Mouse (Mus musculus) liver, embryonic 14.5 days (tissue): ENCODE results near the gene Tkfc. TPM values are rescaled to one million over a fixed set of nuclear protein-coding genes. Genes with fewer than 3 reads are reported as not detected.

Experiments
- ATAC-seq: fragments of 200-750 bp; cut with Nextera tagmentation; 2 replicates; pipeline ENCODE4 v1.8.0; 2017; ENCODE audit warnings: moderate number of reproducible peaks, mild to moderate bottlenecking, moderate library complexity; ENCODE audit not compliant: insufficient read depth
- DNase-seq, 3 experiments: peaks; one replicate each; pipeline ENCODE4 v3.0.0-alpha.2; 2012 to 2013; ENCODE audit warnings: low read depth in 3 of 3, low spot score in 3 of 3
- H3K27ac ChIP-seq: fragments of 300-500 bp; sonication (generic); 2 replicates; pipeline ENCODE4 v1.5.1; 2014; ENCODE audit warnings: moderate library complexity, mild to moderate bottlenecking, control low read depth, inconsistent platforms
- H3K27me3 ChIP-seq: fragments of 300-500 bp; sonication (generic); 2 replicates; pipeline ENCODE4 v1.6.1; 2014; ENCODE audit warnings: mild to moderate bottlenecking, low read length, moderate library complexity; ENCODE audit not compliant: control insufficient read depth, insufficient read depth
- H3K36me3 ChIP-seq: fragments of 300-500 bp; sonication (generic); replicated peaks from 2 replicates; pipeline ENCODE4 v1.6.1; 2014; ENCODE audit warnings: low read depth; ENCODE audit not compliant: control insufficient read depth, insufficient read depth
- H3K4me1 ChIP-seq, 2 experiments: fragments of 200-500 bp in 1 of 2; fragments of 300-500 bp in 1 of 2; sonication (generic) in 1 of 2; replicated peaks; 2 replicates each; pipeline ENCODE4 v1.6.1; 2012 to 2014; ENCODE audit warnings: antibody characterized with exemption in 1 of 2, inconsistent platforms in 1 of 2, low read length in 1 of 2; ENCODE audit not compliant: control insufficient read depth in 2 of 2, insufficient read depth in 2 of 2
- H3K4me2 ChIP-seq: fragments of 300-500 bp; sonication (generic); 2 replicates; pipeline ENCODE4 v1.6.1; 2014; ENCODE audit warnings: low read depth, mild to moderate bottlenecking, control low read depth, moderate library complexity
- H3K4me3 ChIP-seq, 2 experiments: fragments of 200-500 bp in 1 of 2; fragments of 300-500 bp in 1 of 2; sonication (generic) in 1 of 2; 2 replicates each; pipeline ENCODE4 v1.5.1; 2012 to 2014; ENCODE audit warnings: low read depth in 2 of 2, low read length in 2 of 2, mild to moderate bottlenecking in 2 of 2, control low read depth in 1 of 2, inconsistent platforms in 1 of 2, moderate library complexity in 1 of 2; ENCODE audit not compliant: insufficient read depth in 1 of 2
- H3K9ac ChIP-seq: fragments of 300-500 bp; sonication (generic); replicated peaks from 2 replicates; pipeline ENCODE4 v1.6.1; 2014; ENCODE audit warnings: mild to moderate bottlenecking, control low read depth, moderate library complexity
- H3K9me3 ChIP-seq: fragments of 300-500 bp; sonication (generic); 2 replicates; pipeline ENCODE4 v1.6.1; 2016; ENCODE audit warnings: low read length, mixed read lengths; ENCODE audit not compliant: control insufficient read depth
- CTCF ChIP-seq: IDR thresholded peaks from 2 replicates; pipeline ENCODE4 v1.5.1; 2016; ENCODE audit warnings: antibody characterized with exemption, low read depth, control low read depth
- EP300 ChIP-seq: IDR thresholded peaks from 2 replicates; pipeline ENCODE4 v1.6.1; 2016; ENCODE audit warnings: antibody characterized with exemption, low read depth
- WGBS: fragments of 180-500 bp; shearing (Covaris S2); extraction: QIAGEN DNeasy Blood & Tissue Kit; methylation state at CpG from one replicate; pipeline ENCODE4 v1.1.7; 2014; ENCODE audit not compliant: insufficient replicate concordance; 5-methylcytosine and 5-hydroxymethylcytosine counted together
- polyA plus RNA-seq, 2 experiments: library from polyadenylated mRNA; depleted of rRNA in 1 of 2; stranded (reverse) in 1 of 2; unstranded in 1 of 2; fragments of >200 nt; fragmentation: Nextera tagmentation in 1 of 2; extraction: Ambion mirVana in 1 of 2; gene quantifications; 2 replicates each; pipeline versions ENCODE4 v1.2.1 to v1.2.3; 2012 to 2014

Tkfc gene
- polyA plus RNA-seq, 2 experiments, result 13.9 to 15.1 TPM

DNA sequence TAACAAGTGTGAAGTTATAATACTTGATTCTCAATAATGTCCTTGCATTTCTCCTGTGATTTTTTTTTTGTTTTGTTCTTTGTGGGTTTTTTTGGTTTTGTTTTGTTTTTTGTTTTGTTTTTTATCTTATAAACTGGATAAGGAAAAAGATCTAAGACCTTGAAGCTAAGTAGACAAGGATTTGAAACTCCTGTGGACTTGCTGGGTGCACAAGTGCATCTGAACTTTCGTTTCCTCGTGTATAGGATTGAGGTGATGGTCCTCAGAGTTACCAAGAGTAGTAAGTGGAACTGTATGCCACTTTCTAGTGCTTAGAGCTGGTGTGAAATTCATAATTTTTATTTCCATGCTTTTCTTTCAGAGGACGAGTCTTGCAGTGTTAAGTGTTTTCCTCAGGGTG is 25.4 kb downstream of the Tkfc start:
- no peaks in the 10 kb centered on the region; the same call in 1 of the 2 replicates for H3K36me3 ChIP-seq
- DNase-seq (no peak), ATAC-seq (no peak)
- no peak overlapping the region for H3K4me3 ChIP-seq
- no peak overlapping the region for H3K4me2 ChIP-seq
- no peak overlapping the region for H3K9ac ChIP-seq
- WGBS, result 60% methylated on average over 3 of the region's 3 CpGs
- no peak overlapping the region for H3K27ac ChIP-seq
- no peaks in the 10 kb centered on the region for H3K9me3 ChIP-seq
- H3K4me1 ChIP-seq, result peaks cover 11 to 19% of the 10 kb centered on the region in 2 experiments
- no peak for TF ChIP-seq EP300
- no peak for TF ChIP-seq CTCF
- H3K27me3 ChIP-seq, result no peaks in the 10 kb centered on the region

DNA sequence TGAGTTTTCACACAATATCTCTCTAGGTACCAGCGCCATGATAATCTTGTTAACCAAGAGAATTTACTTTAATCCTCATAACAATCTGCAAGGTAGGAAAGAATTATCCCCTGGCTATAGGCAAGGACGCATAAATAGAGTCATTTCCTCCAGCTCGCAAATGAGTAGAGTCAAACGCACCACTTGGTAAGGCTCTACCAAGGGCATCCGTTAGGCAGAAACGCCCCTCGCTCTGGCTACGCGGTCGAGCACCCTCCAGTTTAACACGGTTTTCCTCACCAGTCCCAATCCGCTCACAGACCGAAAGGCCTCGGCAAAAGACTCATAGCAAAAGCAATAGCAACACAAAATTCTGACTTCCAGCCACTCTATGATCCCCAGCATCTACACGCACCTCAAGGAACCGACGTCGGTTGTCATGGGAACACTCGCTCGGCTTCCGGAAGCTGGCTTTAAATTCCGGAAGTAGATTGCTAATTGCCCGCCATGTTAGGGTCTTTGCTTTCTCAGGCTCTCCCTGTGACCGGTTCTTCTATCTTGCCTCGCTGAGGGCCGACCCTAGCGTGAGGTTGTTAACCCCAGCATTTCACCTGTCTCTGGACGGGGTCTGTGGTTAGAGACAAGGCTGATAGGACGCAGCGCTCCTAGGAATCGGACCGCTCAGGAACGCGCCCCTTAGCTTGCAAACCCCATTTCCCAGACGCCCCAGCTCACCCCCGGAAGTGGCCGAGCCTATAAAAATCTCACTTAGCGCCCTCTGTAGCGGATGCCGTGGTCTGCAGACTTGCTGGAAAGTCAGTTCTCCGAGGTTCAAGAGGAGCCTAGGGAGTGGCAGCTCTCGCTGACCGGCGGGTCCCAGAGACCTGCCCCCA is 28.5 kb downstream of the Tkfc start, which contains the start of the genes Cyb561a3 and Tmem138:
Gene Cyb561a3 (plus strand): TSS at position 483 of the 872 bp plus-strand sequence.
Gene Tmem138 (minus strand): TSS at position 673 of the 872 bp plus-strand sequence.
- no peaks in the 10 kb centered on the region for H3K27me3 ChIP-seq
- H3K27ac ChIP-seq, result peak within 1 kb of the TSS; percentile 79
- no peaks in the 10 kb centered on the region for H3K9me3 ChIP-seq
- H3K36me3 ChIP-seq, result peaks cover 10% of the 10 kb centered on the region
- peak within 1 kb of the TSS; percentile 98 for H3K4me2 ChIP-seq
- peak within 1 kb of the TSS; percentile 89 to 93 for H3K4me3 ChIP-seq
- DNase-seq (peak; percentile 88 to 91 (median 88)), ATAC-seq (peak; percentile 93)
- peak within 1 kb of the TSS; percentile 90 for H3K9ac ChIP-seq
- peaks cover 11 to 19% of the 10 kb centered on the region in 2 experiments for H3K4me1 ChIP-seq
- TF ChIP-seq CTCF, result peak; percentile 69
- TF ChIP-seq EP300, result no peak; the same call in 1 of the 2 replicates
- under 1% methylated on average over 44 of the region's 44 CpGs for WGBS

DNA sequence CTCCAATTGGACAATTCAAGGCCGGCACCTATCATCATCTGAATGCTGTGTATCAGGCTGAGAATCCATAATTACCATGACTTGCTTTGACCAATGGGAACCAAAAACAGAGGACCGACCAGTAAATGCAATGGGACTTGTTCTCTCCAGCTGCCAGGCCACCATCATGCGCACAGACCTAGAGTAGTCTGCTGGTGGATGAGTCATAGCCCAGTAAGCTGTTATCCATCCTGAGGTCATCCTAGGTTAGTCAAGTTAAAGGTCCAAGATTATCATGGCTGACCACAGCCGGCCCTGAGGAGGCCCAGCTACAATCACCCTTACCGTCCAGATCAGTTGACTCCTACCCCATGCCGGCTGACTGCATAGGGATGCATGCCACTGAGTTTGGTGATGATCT is 35.8 kb downstream of the Tkfc start:
- ATAC-seq (no peak), DNase-seq (no peak)
- WGBS, result 80% methylated on average over 6 of the region's 6 CpGs
- Histone ChIP-seq H3K4me1 (peaks cover 0 to 9% of the 10 kb centered on the region in 2 experiments; a peak in 1 of 4 replicates), H3K4me3 (no peak overlapping the region), H3K27ac (no peak overlapping the region), H3K4me2 (no peak overlapping the region), H3K9ac (no peak overlapping the region), H3K36me3 (peaks cover 12% of the 10 kb centered on the region; the same call in 1 of the 2 replicates), H3K9me3 (no peaks in the 10 kb centered on the region), H3K27me3 (no peaks in the 10 kb centered on the region)
- TF ChIP-seq CTCF, result no peak
- TF ChIP-seq EP300, result no peak

DNA sequence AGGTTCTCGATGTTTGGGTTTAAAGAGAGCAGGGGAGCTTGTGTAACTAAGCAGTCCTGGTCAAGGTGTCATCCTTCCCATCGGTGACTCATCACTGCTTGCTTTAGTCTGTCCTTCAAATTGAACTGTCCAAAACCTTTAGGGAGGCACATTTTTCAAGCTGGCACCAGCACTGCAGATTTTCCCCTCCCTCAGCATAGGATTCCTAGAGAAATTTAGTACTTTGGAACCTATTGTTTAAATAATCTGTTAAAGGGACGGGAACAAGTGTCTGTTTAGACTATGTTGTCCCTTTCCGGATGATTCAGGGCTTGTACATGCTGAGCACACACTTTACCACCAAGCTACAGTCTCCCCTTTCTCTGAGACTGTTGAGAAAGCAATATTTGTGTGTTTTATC is 40.2 kb downstream of the Tkfc start:
- Histone ChIP-seq H3K27ac (no peak overlapping the region), H3K4me3 (no peak overlapping the region), H3K36me3 (no peaks in the 10 kb centered on the region; the same call in 1 of the 2 replicates), H3K4me2 (no peak overlapping the region), H3K9ac (no peak overlapping the region), H3K9me3 (no peaks in the 10 kb centered on the region), H3K4me1 (peaks cover 0 to 18% of the 10 kb centered on the region in 2 experiments; a peak in 2 of 4 replicates), H3K27me3 (no peaks in the 10 kb centered on the region)
- no peak for TF ChIP-seq CTCF
- no peak for TF ChIP-seq EP300
- DNase-seq, result no peak
- ATAC-seq, result no peak
- 37% methylated on average over 4 of the region's 4 CpGs for whole genome bisulfite sequencing

DNA sequence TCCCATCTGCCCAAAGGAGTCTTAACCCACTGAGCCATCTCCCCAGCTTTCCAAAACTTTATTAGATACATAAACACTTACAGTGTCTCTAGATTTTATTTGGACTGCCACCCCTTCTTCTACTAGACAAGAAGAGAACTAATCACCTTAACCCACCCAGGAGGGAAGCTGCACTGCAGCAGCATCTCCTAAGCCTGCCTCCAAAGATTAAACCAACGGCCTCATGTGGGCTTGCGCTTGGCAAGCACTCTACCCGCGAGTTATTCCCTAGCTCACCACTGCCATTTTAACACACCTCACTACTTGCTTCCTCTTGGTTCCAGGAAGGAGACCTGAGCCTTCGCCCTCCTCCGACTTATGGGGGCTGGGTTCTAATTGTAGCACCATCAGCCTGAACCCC is 41.2 kb downstream of the Tkfc start:
- Histone ChIP-seq H3K4me1 (peaks cover 0 to 18% of the 10 kb centered on the region in 2 experiments; a peak in 2 of 4 replicates), H3K36me3 (no peaks in the 10 kb centered on the region), H3K27ac (no peak overlapping the region), H3K9me3 (no peaks in the 10 kb centered on the region), H3K27me3 (no peaks in the 10 kb centered on the region), H3K4me3 (no peak overlapping the region), H3K4me2 (no peak overlapping the region), H3K9ac (no peak overlapping the region)
- no peak for ATAC-seq
- no peak for TF ChIP-seq CTCF
- TF ChIP-seq EP300, result no peak
- 72% methylated on average over 6 of the region's 6 CpGs for WGBS
- no peak for DNase-seq
